Mouse (Mus musculus) midbrain, embryonic 15.5 days (tissue): ENCODE measurements around the gene Il10. TPM values are rescaled to one million over a fixed set of nuclear protein-coding genes. Genes with fewer than 3 reads are reported as not detected.

Experiments
- ATAC-seq: fragments of 200-750 bp; cut with Nextera tagmentation; replicated peaks from 2 replicates; pipeline ENCODE4 v1.8.0; 2017; ENCODE audit warnings: moderate TSS enrichment
- H3K27ac ChIP-seq: fragments of 300-500 bp; sonication (generic); 2 replicates; pipeline ENCODE4 v1.5.1; 2015; ENCODE audit warnings: mild to moderate bottlenecking, inconsistent platforms
- H3K27me3 ChIP-seq: fragments of 300-500 bp; sonication (generic); replicated peaks from 2 replicates; pipeline ENCODE4 v1.6.1; 2015; ENCODE audit warnings: inconsistent platforms
- H3K36me3 ChIP-seq: fragments of 300-500 bp; sonication (generic); replicated peaks from 2 replicates; pipeline ENCODE4 v1.6.1; 2015; ENCODE audit warnings: inconsistent platforms
- H3K4me1 ChIP-seq: fragments of 300-500 bp; sonication (generic); 2 replicates; pipeline ENCODE4 v1.6.1; 2015; ENCODE audit warnings: inconsistent platforms
- H3K4me2 ChIP-seq: fragments of 300-500 bp; sonication (generic); 2 replicates; pipeline ENCODE4 v1.6.1; 2015; ENCODE audit warnings: inconsistent platforms, mild to moderate bottlenecking, moderate library complexity
- H3K4me3 ChIP-seq: fragments of 300-500 bp; sonication (generic); 2 replicates; pipeline ENCODE4 v1.5.1; 2015; ENCODE audit warnings: mild to moderate bottlenecking, inconsistent platforms
- H3K9ac ChIP-seq: fragments of 300-500 bp; sonication (generic); 2 replicates; pipeline ENCODE4 v1.6.1; 2015; ENCODE audit warnings: mild to moderate bottlenecking, inconsistent platforms
- H3K9me3 ChIP-seq: fragments of 300-500 bp; sonication (generic); 2 replicates; pipeline ENCODE4 v1.6.1; 2016; ENCODE audit warnings: inconsistent platforms
- WGBS: fragments of 180-500 bp; shearing (Covaris S2); methylation state at CpG from one replicate; pipeline ENCODE4 v1.1.7; 2015; ENCODE audit warnings: mixed read lengths; 5-methylcytosine and 5-hydroxymethylcytosine counted together
- polyA plus RNA-seq: library from polyadenylated mRNA; unstranded; fragments of >200 nt; fragmentation: Nextera tagmentation; extraction: Ambion mirVana; gene quantifications from 2 replicates; pipeline ENCODE4 v1.2.1, GENCODE M21; 2015

The Il10 gene
- polyA plus RNA-seq, 1 experiment from 2014 or later: not detected

GRCm38 (mm10) chr1:131042721-131043120, 23.1 kb downstream of the Il10 start:
- Histone ChIP-seq H3K9ac (no peak overlapping the region), H3K4me3 (no peak overlapping the region), H3K4me1 (no peaks in the 10 kb centered on the region), H3K36me3 (no peaks in the 10 kb centered on the region), H3K27ac (no peak overlapping the region), H3K9me3 (no peaks in the 10 kb centered on the region), H3K4me2 (no peak overlapping the region), H3K27me3 (no peaks in the 10 kb centered on the region)
- 91% methylated on average over 3 of the region's 3 CpGs for WGBS
- ATAC-seq: no peak

GRCm38 (mm10) chr1:131043636-131044035, 24.0 kb downstream of the Il10 start:
- WGBS: 96% methylated on average over 4 of the region's 4 CpGs
- H3K4me2 ChIP-seq: no peak overlapping the region
- no peaks in the 10 kb centered on the region for H3K27me3 ChIP-seq
- no peak overlapping the region for H3K4me3 ChIP-seq
- H3K9ac ChIP-seq: no peak overlapping the region
- H3K36me3 ChIP-seq: no peaks in the 10 kb centered on the region
- H3K27ac ChIP-seq: no peak overlapping the region
- no peaks in the 10 kb centered on the region for H3K4me1 ChIP-seq
- ATAC-seq: no peak
- no peaks in the 10 kb centered on the region for H3K9me3 ChIP-seq

GRCm38 (mm10) chr1:131045723-131046355, 26.2 kb downstream of the Il10 start:
- Histone ChIP-seq H3K27me3 (no peaks in the 10 kb centered on the region), H3K9me3 (no peaks in the 10 kb centered on the region), H3K4me3 (no peak overlapping the region), H3K4me2 (no peak overlapping the region), H3K27ac (no peak overlapping the region), H3K4me1 (no peaks in the 10 kb centered on the region), H3K9ac (no peak overlapping the region), H3K36me3 (no peaks in the 10 kb centered on the region)
- no peak for ATAC-seq
- WGBS: 86% methylated on average over 2 of the region's 2 CpGs

- Histone ChIP-seq H3K27ac (no peak overlapping the region), H3K9me3 (no peaks in the 10 kb centered on the region), H3K9ac (no peak overlapping the region), H3K36me3 (no peaks in the 10 kb centered on the region), H3K4me3 (no peak overlapping the region), H3K4me1 (no peaks in the 10 kb centered on the region), H3K27me3 (no peaks in the 10 kb centered on the region), H3K4me2 (no peak overlapping the region)
- 88% methylated on average over 10 of the region's 10 CpGs for WGBS
- ATAC-seq: no peak
Measured at GRCm38 (mm10) chr1:131046607-131047006, 27.0 kb downstream of the Il10 start.

GRCm38 (mm10) chr1:131048121-131048863, 28.6 kb downstream of the Il10 start:
- 84% methylated on average over 6 of the region's 6 CpGs for WGBS
- ATAC-seq: no peak
- H3K4me1 ChIP-seq: peaks cover 7% of the 10 kb centered on the region

GRCm38 (mm10) chr1:131048946-131049345, 29.3 kb downstream of the Il10 start:
- no peaks in the 10 kb centered on the region for H3K9me3 ChIP-seq
- H3K4me3 ChIP-seq: no peak overlapping the region
- H3K27ac ChIP-seq: no peak overlapping the region
- H3K27me3 ChIP-seq: no peaks in the 10 kb centered on the region
- no peak overlapping the region for H3K4me2 ChIP-seq
- no peaks in the 10 kb centered on the region for H3K36me3 ChIP-seq
- H3K9ac ChIP-seq: no peak overlapping the region
- peaks cover 12% of the 10 kb centered on the region for H3K4me1 ChIP-seq
- no peak for ATAC-seq
- 94% methylated on average over 8 of the region's 8 CpGs for WGBS

More at GRCm38 (mm10) chr1:131048121-131048863, 28.6 kb downstream of the Il10 start:
- Histone ChIP-seq H3K36me3 (no peaks in the 10 kb centered on the region), H3K27me3 (no peaks in the 10 kb centered on the region), H3K9me3 (no peaks in the 10 kb centered on the region), H3K27ac (no peak overlapping the region), H3K9ac (no peak overlapping the region), H3K4me3 (no peak overlapping the region), H3K4me2 (no peak overlapping the region)

- H3K4me2 ChIP-seq: no peak overlapping the region
- ATAC-seq: no peak
- H3K9ac ChIP-seq: no peak overlapping the region
- H3K27me3 ChIP-seq: no peaks in the 10 kb centered on the region
- H3K27ac ChIP-seq: no peak overlapping the region
- peaks cover 2% of the 10 kb centered on the region; the same call in 1 of the 2 replicates for H3K36me3 ChIP-seq
- WGBS: 79% methylated on average over 5 of the region's 5 CpGs
- peaks cover 12% of the 10 kb centered on the region for H3K4me1 ChIP-seq
- no peak overlapping the region for H3K4me3 ChIP-seq
- no peaks in the 10 kb centered on the region for H3K9me3 ChIP-seq
Measured at GRCm38 (mm10) chr1:131049361-131049806, 29.7 kb downstream of the Il10 start.

GRCm38 (mm10) chr1:131050011-131050410, 30.4 kb downstream of the Il10 start:
- Histone ChIP-seq H3K9ac (no peak overlapping the region), H3K27ac (no peak overlapping the region), H3K9me3 (no peaks in the 10 kb centered on the region), H3K27me3 (no peaks in the 10 kb centered on the region), H3K36me3 (peaks cover 8% of the 10 kb centered on the region; the same call in 1 of the 2 replicates), H3K4me2 (no peak overlapping the region), H3K4me3 (no peak overlapping the region), H3K4me1 (peaks cover 12% of the 10 kb centered on the region)
- whole genome bisulfite sequencing: 88% methylated on average over 5 of the region's 5 CpGs
- no peak for ATAC-seq

GRCm38 (mm10) chr1:131050617-131051016, 31.0 kb downstream of the Il10 start:
- Histone ChIP-seq H3K27me3 (no peaks in the 10 kb centered on the region), H3K4me2 (no peak overlapping the region), H3K4me3 (no peak overlapping the region), H3K9me3 (no peaks in the 10 kb centered on the region), H3K36me3 (peaks cover 13% of the 10 kb centered on the region; the same call in 1 of the 2 replicates), H3K9ac (no peak overlapping the region), H3K4me1 (peaks cover 12% of the 10 kb centered on the region), H3K27ac (no peak overlapping the region)
- ATAC-seq: no peak
- 91% methylated on average over 5 of the region's 5 CpGs for WGBS

- Histone ChIP-seq H3K36me3 (peaks cover 13% of the 10 kb centered on the region; the same call in 1 of the 2 replicates), H3K4me3 (no peak overlapping the region), H3K4me2 (no peak overlapping the region), H3K27ac (no peak overlapping the region), H3K9ac (no peak overlapping the region), H3K4me1 (peaks cover 12% of the 10 kb centered on the region), H3K27me3 (no peaks in the 10 kb centered on the region), H3K9me3 (no peaks in the 10 kb centered on the region)
- no peak for ATAC-seq
- 39% methylated on average over 7 of the region's 7 CpGs for WGBS
Measured at GRCm38 (mm10) chr1:131051073-131051472, 31.4 kb downstream of the Il10 start.

GRCm38 (mm10) chr1:131053239-131053638, 33.6 kb downstream of the Il10 start:
- no peaks in the 10 kb centered on the region for H3K9me3 ChIP-seq
- H3K27me3 ChIP-seq: no peaks in the 10 kb centered on the region
- peaks cover 20% of the 10 kb centered on the region; the same call in 1 of the 2 replicates for H3K36me3 ChIP-seq
- no peak overlapping the region for H3K4me3 ChIP-seq
- no peak overlapping the region for H3K4me2 ChIP-seq
- peaks cover 12% of the 10 kb centered on the region for H3K4me1 ChIP-seq
- H3K27ac ChIP-seq: peak overlapping the region; percentile 33; the same call in 1 of the 2 replicates
- no peak overlapping the region for H3K9ac ChIP-seq
- peak; percentile 83 for ATAC-seq
- 7% methylated on average over 8 of the region's 8 CpGs for WGBS

GRCm38 (mm10) chr1:131053656-131054055, 34.0 kb downstream of the Il10 start:
- H3K36me3 ChIP-seq: peaks cover 20% of the 10 kb centered on the region; the same call in 1 of the 2 replicates
- H3K27me3 ChIP-seq: no peaks in the 10 kb centered on the region
- no peak overlapping the region for H3K27ac ChIP-seq
- H3K4me3 ChIP-seq: no peak overlapping the region
- H3K4me1 ChIP-seq: peaks cover 15% of the 10 kb centered on the region
- no peak overlapping the region for H3K9ac ChIP-seq
- no peak overlapping the region for H3K4me2 ChIP-seq
- no peaks in the 10 kb centered on the region for H3K9me3 ChIP-seq
- ATAC-seq: peak; percentile 57
- whole genome bisulfite sequencing: 56% methylated on average over 4 of the region's 4 CpGs
